Mouse (Mus musculus): ENCODE data around the gene Olfr987. TPM values are rescaled to one million over a fixed set of nuclear protein-coding genes. Genes with fewer than 3 reads are reported as not detected.
A peak's percentile ranks its signal among the peaks of the same experiment; 100 is the strongest.
"Not testable (repeated sequence)": the region's sequence is repeated elsewhere in the genome, so short reads cannot be mapped to it uniquely, and the experiment has no call there.

The Olfr987 gene
- not detected in 2 replicates for total RNA-seq (2014; fragmentation: Nextera tagmentation)
- not detected in 2 replicates for total RNA-seq (2017)

DNA sequence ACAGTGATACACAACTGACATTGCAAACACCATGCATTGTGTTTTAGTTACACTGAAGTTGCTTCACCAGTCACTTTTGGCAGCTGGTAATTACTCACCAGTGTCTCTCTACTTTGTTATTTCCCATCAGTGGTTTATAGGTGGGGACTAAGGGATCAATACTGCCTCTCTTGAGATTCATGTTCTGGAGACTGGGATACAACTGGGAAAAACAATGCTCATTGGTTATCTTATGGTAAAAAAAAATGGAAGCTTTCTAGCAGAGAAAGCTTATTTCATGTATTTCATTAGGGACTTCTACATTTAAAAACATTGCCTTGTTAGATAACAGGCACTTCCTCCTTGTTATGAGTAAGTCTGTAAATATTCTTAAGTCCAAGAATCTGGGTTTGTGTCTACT, at the start of gene Olfr987:
Olfr987 (minus strand) TSS at position 101 of the 400 bp plus-strand sequence.
- not testable (repeated sequence) for ATAC-seq (replicated peaks; ENCODE audit: poor library complexity, severe bottlenecking)

GRCm38 (mm10) chr2:85363127-85363526, 24.0 kb upstream of the Olfr987 start, which contains the start of gene Olfr988:
Olfr988 (minus strand) TSS chr2:85363227.
- ATAC-seq (replicated peaks; ENCODE audit: poor library complexity, severe bottlenecking), result not testable (repeated sequence)

DNA sequence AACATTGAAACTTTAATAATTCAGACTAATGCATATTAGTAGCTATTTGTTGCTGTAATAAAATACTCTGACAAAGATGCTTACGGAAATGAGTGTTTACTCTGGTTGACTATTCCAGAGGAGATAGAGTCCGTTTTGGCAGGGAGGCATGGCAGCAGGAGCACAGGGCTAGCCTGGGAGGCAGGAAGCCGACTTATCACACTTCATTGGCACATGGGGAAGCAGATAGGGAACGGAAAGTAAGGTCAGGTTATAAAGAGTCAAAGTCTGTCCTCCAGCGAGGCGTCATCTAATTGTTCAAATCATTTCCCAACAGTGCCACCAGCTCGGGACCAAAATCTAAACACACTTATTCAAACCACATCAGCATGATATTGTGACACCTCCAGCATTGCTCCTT, 857 bp upstream of the Olfr987 start:
- ATAC-seq (replicated peaks; ENCODE audit: poor library complexity, severe bottlenecking), result no peak

- ATAC-seq (replicated peaks; ENCODE audit: poor library complexity, severe bottlenecking), result no peak
Observed at GRCm38 (mm10) chr2:85319106-85319505, 20.0 kb downstream of the Olfr987 start.

GRCm38 (mm10) chr2:85285406-85285805, 53.7 kb downstream of the Olfr987 start:
- ATAC-seq (replicated peaks; ENCODE audit: poor library complexity, severe bottlenecking), result no peak

- ATAC-seq (replicated peaks; ENCODE audit: poor library complexity, severe bottlenecking), result no peak
Observed at GRCm38 (mm10) chr2:85284626-85285025, 54.5 kb downstream of the Olfr987 start.

DNA sequence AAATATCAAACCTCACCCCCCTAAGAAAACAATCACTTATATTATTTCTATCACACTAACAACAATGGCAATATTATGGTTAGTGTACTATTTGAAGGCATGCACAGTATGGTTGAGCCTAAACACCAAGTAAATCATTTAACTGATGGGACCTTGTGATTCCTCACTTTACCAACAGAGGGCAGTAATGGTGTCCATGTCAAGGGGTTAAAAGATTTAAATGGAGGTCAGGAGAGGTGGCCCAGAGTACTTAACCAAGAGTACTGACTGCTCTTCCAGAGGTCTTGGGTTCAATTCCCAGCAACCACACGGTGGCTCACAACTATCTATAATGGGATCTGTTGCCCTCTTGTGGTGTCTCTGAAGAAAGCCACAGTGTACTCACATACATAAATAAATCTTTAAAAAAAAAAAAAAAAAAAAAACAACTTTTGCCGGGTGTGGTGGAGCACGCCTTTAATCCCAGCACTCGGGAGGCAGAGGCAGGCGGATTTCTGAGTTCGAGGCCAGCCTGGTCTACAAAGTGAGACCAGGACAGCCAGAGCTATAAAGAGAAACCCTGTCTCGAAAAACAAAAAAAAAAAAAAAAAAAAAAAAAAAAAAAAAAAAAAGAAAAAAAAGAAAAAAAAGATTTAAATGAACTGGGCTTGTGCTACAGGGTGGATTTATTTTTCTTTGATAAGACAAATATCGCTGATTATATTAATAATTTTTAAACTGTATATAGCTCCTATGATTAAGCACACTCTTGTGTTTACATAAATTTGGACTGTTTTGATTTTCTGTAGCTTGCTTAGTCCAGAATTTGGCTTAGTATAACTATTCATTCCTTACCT, 55.3 kb downstream of the Olfr987 start:
- ATAC-seq (replicated peaks; ENCODE audit: poor library complexity, severe bottlenecking), result 0 out of 2 replicates have a peak, but pooled peaks have one; percentile 30

GRCm38 (mm10) chr2:85281023-85281422, 58.1 kb downstream of the Olfr987 start:
- ATAC-seq (replicated peaks; ENCODE audit: poor library complexity, severe bottlenecking), result no peak

Other genes starting within 250 kb of the Olfr987 start
- gene Aplnr, start 203.1 kb downstream of the Olfr987 start, total RNA-seq (2014; fragmentation: Nextera tagmentation), result 0.41 TPM in 1 of 2 replicates, not detected in the other
- gene Aplnr, start 203.1 kb downstream of the Olfr987 start, total RNA-seq (2017), result not detected in 2 replicates
- gene Lrrc55, start 142.1 kb downstream of the Olfr987 start, total RNA-seq (2014; fragmentation: Nextera tagmentation), result not detected in 2 replicates
- not detected in 2 replicates for gene Lrrc55, start 142.1 kb downstream of the Olfr987 start, total RNA-seq (2017)
- gene Olfr988, start 23.9 kb upstream of the Olfr987 start, total RNA-seq (2014; fragmentation: Nextera tagmentation), result not detected in 2 replicates
- gene Olfr988, start 23.9 kb upstream of the Olfr987 start, total RNA-seq (2017), result not detected in 2 replicates
- not detected in 2 replicates for gene Olfr992, start 70.2 kb upstream of the Olfr987 start, total RNA-seq (2014; fragmentation: Nextera tagmentation)
- gene Olfr992, start 70.2 kb upstream of the Olfr987 start, total RNA-seq (2017), result not detected in 2 replicates
- gene Olfr993, start 75.6 kb upstream of the Olfr987 start, total RNA-seq (2014; fragmentation: Nextera tagmentation), result not detected in 2 replicates
- not detected in 2 replicates for gene Olfr993, start 75.6 kb upstream of the Olfr987 start, total RNA-seq (2017)
- gene Olfr994, start 97.1 kb upstream of the Olfr987 start, total RNA-seq (2014; fragmentation: Nextera tagmentation), result not detected in 2 replicates
- gene Olfr994, start 97.1 kb upstream of the Olfr987 start, total RNA-seq (2017), result not detected in 2 replicates
- gene Olfr995, start 104.3 kb upstream of the Olfr987 start, total RNA-seq (2014; fragmentation: Nextera tagmentation), result not detected in 2 replicates
- gene Olfr995, start 104.3 kb upstream of the Olfr987 start, total RNA-seq (2017), result not detected in 2 replicates
- not detected in 2 replicates for gene 4833423E24Rik, start 179.7 kb upstream of the Olfr987 start, total RNA-seq (2014; fragmentation: Nextera tagmentation)
- not detected in 2 replicates for gene 4833423E24Rik, start 179.7 kb upstream of the Olfr987 start, total RNA-seq (2017)
- not detected in 2 replicates for gene Olfr996, start 239.9 kb upstream of the Olfr987 start, total RNA-seq (2014; fragmentation: Nextera tagmentation)
- gene Olfr996, start 239.9 kb upstream of the Olfr987 start, total RNA-seq (2017), result not detected in 2 replicates
- gene Olfr998, start 249.6 kb upstream of the Olfr987 start, total RNA-seq (2014; fragmentation: Nextera tagmentation), result not detected in 2 replicates
- not detected in 2 replicates for gene Olfr998, start 249.6 kb upstream of the Olfr987 start, total RNA-seq (2017)